Mouse (Mus musculus) frontal cortex, adult 2 months (tissue): ENCODE results near the gene 2610028H24Rik. TPM values are rescaled to one million over a fixed set of nuclear protein-coding genes. Genes with fewer than 3 reads are reported as not detected.

Experiments
- DNase-seq, 2 experiments: peaks; one replicate each; pipeline ENCODE4 v3.0.0; 2022; ENCODE audit warnings: low spot score in 1 of 2; ENCODE audit errors: extremely low spot score in 1 of 2
- polyA plus RNA-seq: library from polyadenylated mRNA; depleted of rRNA; stranded (reverse); fragments of >200 nt; gene quantifications from 2 replicates; pipeline ENCODE4 v1.2.3, GENCODE M21; 2012; rRNA removed

2610028H24Rik gene
- polyA plus RNA-seq, 1 experiment: not detected

GRCm38 (mm10) chr10:76488265-76488664 is 39.4 kb downstream of the 2610028H24Rik start:
- no peak for DNase-seq

GRCm38 (mm10) chr10:76489205-76489604 is 40.3 kb downstream of the 2610028H24Rik start:
- DNase-seq: no peak

GRCm38 (mm10) chr10:76493527-76493926 is 44.6 kb downstream of the 2610028H24Rik start:
- DNase-seq: no peak

GRCm38 (mm10) chr10:76495501-76495900 is 46.6 kb downstream of the 2610028H24Rik start:
- DNase-seq: no peak

- DNase-seq: no peak
These were observed 47.5 kb downstream of the 2610028H24Rik start for GRCm38 (mm10) chr10:76496366-76496765.

- no peak for DNase-seq
These were observed 48.6 kb downstream of the 2610028H24Rik start for GRCm38 (mm10) chr10:76497522-76497921.

GRCm38 (mm10) chr10:76504271-76504943 is 55.5 kb downstream of the 2610028H24Rik start:
- no peak for DNase-seq

- no peak for DNase-seq
These were observed 57.0 kb downstream of the 2610028H24Rik start for GRCm38 (mm10) chr10:76505865-76506264.

Other genes starting within 250 kb of the 2610028H24Rik start
- gene Prmt2, start 211.2 kb upstream of the 2610028H24Rik start, polyA plus RNA-seq: 91.5 and 98.4 TPM in 2 replicates
- 241 and 271 TPM in 2 replicates for gene S100b, start 195.2 kb upstream of the 2610028H24Rik start, polyA plus RNA-seq
- 39.2 and 43.1 TPM in 2 replicates for gene Dip2a, start 103.8 kb upstream of the 2610028H24Rik start, polyA plus RNA-seq
- not detected in 2 replicates for gene AC141477.1, start 8.6 kb upstream of the 2610028H24Rik start, polyA plus RNA-seq
- 22.8 and 24.3 TPM in 2 replicates for gene Pcnt, start 6.3 kb upstream of the 2610028H24Rik start, polyA plus RNA-seq
- gene Mcm3ap, start 19.8 kb downstream of the 2610028H24Rik start, polyA plus RNA-seq: 49.5 and 51.7 TPM in 2 replicates
- gene Ybey, start 20.0 kb downstream of the 2610028H24Rik start, polyA plus RNA-seq: 3.0 and 3.6 TPM in 2 replicates
- 27.3 and 29.2 TPM in 2 replicates for gene Lss, start 82.5 kb downstream of the 2610028H24Rik start, polyA plus RNA-seq
- 0.44 and 0.46 TPM in 2 replicates for gene Spatc1l, start 113.2 kb downstream of the 2610028H24Rik start, polyA plus RNA-seq
- 0.02 TPM in 1 of 2 replicates, not detected in the other for gene Ftcd, start 126.6 kb downstream of the 2610028H24Rik start, polyA plus RNA-seq
- 18.1 and 22.4 TPM in 2 replicates for gene Col6a2, start 174.5 kb downstream of the 2610028H24Rik start, polyA plus RNA-seq